Mouse (Mus musculus): ENCODE results near the gene Gm21981.
"Not testable (repeated sequence)": the region's sequence is repeated elsewhere in the genome, so short reads cannot be mapped to it uniquely, and the experiment has no call there.

The Gm21981 gene

DNA sequence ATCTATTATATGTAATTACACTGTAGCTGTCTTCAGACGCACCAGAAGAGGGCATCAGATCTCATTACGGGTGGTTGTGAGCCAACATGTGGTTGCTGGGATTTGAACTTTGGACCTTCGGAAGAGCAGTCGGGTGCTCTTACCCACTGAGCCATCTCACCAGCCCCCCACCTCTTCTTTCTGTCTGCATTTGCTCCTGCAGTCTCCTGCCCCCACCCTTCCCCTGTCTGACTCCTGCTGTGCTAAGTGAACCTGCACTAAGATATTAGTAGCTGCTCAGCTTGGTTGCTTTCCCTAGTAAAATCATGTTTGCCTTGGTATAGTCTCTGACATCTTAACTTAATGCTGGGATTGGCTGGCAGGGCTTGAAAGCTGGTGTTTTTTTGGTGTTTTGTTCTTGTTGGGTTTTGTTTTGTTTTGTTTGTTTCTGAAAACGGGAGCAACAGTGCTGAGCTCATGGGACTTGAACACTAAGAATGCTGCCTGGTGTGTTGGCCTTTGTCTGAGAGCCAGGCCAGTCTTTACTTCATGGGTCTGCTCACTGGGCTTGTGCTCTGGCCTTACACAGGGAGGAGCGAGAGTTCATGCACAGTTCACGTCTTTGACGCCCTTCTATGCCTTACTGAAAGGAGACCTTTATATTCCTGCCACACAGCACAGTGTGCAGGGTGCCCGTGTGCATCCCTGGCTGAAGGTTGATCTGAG, 31.1 kb downstream of the Gm21981 start:
- no peak for DNase-seq (ENCODE audit: low spot score)

GRCm38 (mm10) chr17:47658741-47659243, 35.5 kb downstream of the Gm21981 start:
- DNase-seq (ENCODE audit: low spot score), result no peak

- no peak for DNase-seq (ENCODE audit: low spot score)
These were observed 36.4 kb downstream of the Gm21981 start for GRCm38 (mm10) chr17:47657901-47658300.

- DNase-seq (ENCODE audit: low spot score), result no peak
These were observed 38.6 kb downstream of the Gm21981 start for GRCm38 (mm10) chr17:47655697-47656096.

- DNase-seq (ENCODE audit: low spot score), result not testable (repeated sequence)
These were observed 39.9 kb downstream of the Gm21981 start for GRCm38 (mm10) chr17:47654346-47654745.

DNA sequence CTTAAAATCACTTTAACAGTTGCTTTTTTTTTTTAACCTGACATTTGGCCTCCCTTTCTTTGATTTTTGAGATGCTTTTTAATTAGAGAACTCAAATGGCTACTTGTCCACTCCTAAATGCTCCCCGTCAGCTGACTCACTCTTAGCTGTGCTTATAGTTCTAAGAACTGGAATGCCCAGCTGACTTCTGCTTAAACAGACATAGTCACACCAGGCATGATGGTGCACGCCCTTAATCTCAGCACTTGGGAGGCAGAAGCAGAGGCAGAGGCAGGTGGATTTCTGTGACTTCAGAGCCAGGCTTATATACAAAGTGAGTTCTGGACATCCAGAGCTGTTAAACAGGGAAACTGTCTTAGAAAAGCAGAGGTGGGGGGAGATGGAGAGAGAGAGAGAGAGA, 42.3 kb downstream of the Gm21981 start:
- DNase-seq (ENCODE audit: low spot score), result no peak

DNA sequence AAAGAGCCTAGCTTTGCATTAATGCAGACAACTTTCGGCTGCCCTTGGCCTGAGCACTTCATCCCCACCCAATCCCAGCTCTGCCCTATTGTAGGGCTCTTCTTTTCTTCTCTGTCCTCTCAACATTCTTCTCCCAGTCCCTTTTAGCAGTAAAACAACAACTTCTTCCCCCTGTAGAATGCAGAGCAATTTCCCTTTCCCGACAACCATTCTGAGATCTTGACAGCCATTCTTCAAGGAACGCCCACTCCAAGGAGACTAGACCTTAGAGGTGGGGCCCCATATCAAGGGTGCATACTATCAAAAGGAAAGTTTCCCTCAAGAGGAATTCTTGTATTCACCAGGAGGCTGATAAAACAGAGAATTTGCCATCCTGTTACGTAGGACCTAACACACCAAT, 45.3 kb downstream of the Gm21981 start:
- DNase-seq (ENCODE audit: low spot score), result no peak

- DNase-seq (ENCODE audit: low spot score), result peak; percentile 62
These were observed 47.6 kb downstream of the Gm21981 start for GRCm38 (mm10) chr17:47646683-47647082.

- no peak for DNase-seq (ENCODE audit: low spot score)
These were observed 51.3 kb downstream of the Gm21981 start for GRCm38 (mm10) chr17:47642992-47643391.
